In the genomic region with DNA sequence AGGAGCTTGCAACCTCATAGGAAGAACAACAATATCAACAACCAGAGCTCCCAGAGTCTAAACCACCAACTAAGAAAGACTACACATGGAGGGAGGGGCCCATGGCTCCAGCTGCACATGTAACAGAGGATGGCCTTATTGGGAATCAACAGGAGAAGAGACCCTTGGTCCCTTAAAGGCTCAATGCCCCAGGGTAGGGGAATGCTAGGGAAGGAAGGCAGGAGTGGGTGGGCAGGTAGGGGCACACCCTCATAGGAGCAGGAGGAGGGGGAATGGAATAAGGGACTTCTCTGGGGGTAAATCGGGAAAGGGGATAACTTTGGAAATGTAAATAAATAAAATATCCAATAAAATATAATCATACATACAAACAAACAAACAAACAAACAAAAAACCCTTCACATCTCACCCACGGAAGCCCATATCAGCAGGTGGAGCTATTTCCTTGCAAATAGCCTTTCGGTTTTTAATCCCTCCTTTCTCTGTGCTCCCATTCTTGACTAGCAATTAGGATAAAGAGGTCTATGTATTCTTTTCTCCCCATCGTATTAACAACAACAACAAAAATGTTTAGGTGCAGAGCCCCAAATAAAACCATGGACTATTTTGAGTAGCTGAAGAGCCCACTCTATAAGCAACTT, we compare ENCODE assay signal across 8 mouse cellular contexts. TPM values are rescaled to one million over a fixed set of nuclear protein-coding genes. Genes with fewer than 3 reads are reported as not detected.
DNase-seq lines count a peak whose midpoint lies in the region; ATAC-seq lines count a peak whose summit lies in the region.

No protein-coding gene starts in this region.

- peak; percentile 62 for DNase-seq in gastrocnemius, adult 18-20 months (ENCODE audit: low spot score)
- DNase-seq in gastrocnemius, postnatal 36 days, result no peak
- peak; percentile 25 for DNase-seq in 3134 (ENCODE audit: extremely low read depth, insufficient read length, low spot score)
- DNase-seq in cerebellum, postnatal 10 days, result peak; percentile 72 to 81
- peak; percentile 79 for DNase-seq in midbrain, embryonic 14.5 days
- DNase-seq in natural killer cell, adult 2 months (ENCODE audit: low spot score in 2 of 2), result no peak

- no peak overlapping the region for H3K9ac ChIP-seq in hindbrain, embryonic 16.5 days (ENCODE audit: low read depth, low read length)
- no peak overlapping the region for H3K9ac ChIP-seq in midbrain, embryonic 14.5 days (replicated peaks; ENCODE audit: low read length)

- H3K27ac ChIP-seq in hindbrain, embryonic 16.5 days (ENCODE audit: low read depth, low read length), result no peak overlapping the region
- H3K27ac ChIP-seq in midbrain, embryonic 14.5 days (replicated peaks; ENCODE audit: low read depth, low read length), result no peak overlapping the region

- ATAC-seq in hindbrain, embryonic 16.5 days, result peak; percentile 60
- ATAC-seq in midbrain, embryonic 14.5 days (ENCODE audit: low FRiP score, low TSS enrichment), result no peak; the same call in 1 of the 2 replicates
- ATAC-seq in monocyte, adult 5-6 weeks (replicated peaks; ENCODE audit: insufficient number of reproducible peaks, low FRiP score, low TSS enrichment, poor library complexity, severe bottlenecking), result no peak

- H3K4me2 ChIP-seq in hindbrain, embryonic 16.5 days (ENCODE audit: low read length), result no peak overlapping the region
- H3K4me2 ChIP-seq in midbrain, embryonic 14.5 days (ENCODE audit: low read length), result no peak overlapping the region

- H3K4me1 ChIP-seq in hindbrain, embryonic 16.5 days (ENCODE audit: control insufficient read depth, insufficient read depth, low read depth, low read length), result peaks cover 4% of the 10 kb centered on the region; the same call in 1 of the 2 replicates
- H3K4me1 ChIP-seq in midbrain, embryonic 14.5 days (ENCODE audit: control insufficient read depth, insufficient read depth, low read length), result peaks cover 4% of the 10 kb centered on the region

- no peak overlapping the region for H3K4me3 ChIP-seq in hindbrain, embryonic 16.5 days (ENCODE audit: low read length)
- H3K4me3 ChIP-seq in midbrain, embryonic 14.5 days (replicated peaks; ENCODE audit: low read depth, low read length), result no peak overlapping the region

- H3K9me3 ChIP-seq in hindbrain, embryonic 16.5 days (ENCODE audit: control insufficient read depth, low read length), result no peaks in the 10 kb centered on the region
- no peaks in the 10 kb centered on the region for H3K9me3 ChIP-seq in midbrain, embryonic 14.5 days (ENCODE audit: control insufficient read depth, low read length)

- 50% methylated on average over 4 of the region's 4 CpGs for WGBS in hindbrain, embryonic 16.5 days
- 47% methylated on average over 4 of the region's 4 CpGs for WGBS in midbrain, embryonic 14.5 days

- no peaks in the 10 kb centered on the region for H3K27me3 ChIP-seq in hindbrain, embryonic 16.5 days (replicated peaks; ENCODE audit: control insufficient read depth, insufficient read depth, low read length)
- H3K27me3 ChIP-seq in midbrain, embryonic 14.5 days (ENCODE audit: control insufficient read depth, insufficient read depth, low read length), result no peaks in the 10 kb centered on the region

- no peaks in the 10 kb centered on the region for H3K36me3 ChIP-seq in hindbrain, embryonic 16.5 days (ENCODE audit: control insufficient read depth, insufficient read depth, low read length)
- no peaks in the 10 kb centered on the region for H3K36me3 ChIP-seq in midbrain, embryonic 14.5 days (ENCODE audit: control insufficient read depth, insufficient read depth, low read length)

- intact Hi-C loops in gastrocnemius, postnatal 36 days (cut with DNase I), result loop anchor here (1.0 to 5.0 kb wide), 3 partner anchors 192 to 416 kb away; partner anchors contain the start of gene Frmd6

RNA-seq across cellular contexts. Expression of gene Tmx1, which starts 42.5 kb away (rescaled TPM):
- total RNA-seq in gastrocnemius, adult 18-20 months (2021), result 10 to 100 TPM; 10.9 to 11.1 TPM
- 1 to 10 TPM; 8.1 to 8.9 TPM for total RNA-seq in gastrocnemius, postnatal 36 days (2021)
- 148 and 153 TPM in 2 replicates for polyA plus RNA-seq in hindbrain, embryonic 16.5 days (2015; fragmentation: Nextera tagmentation; extraction: Ambion mirVana)
- polyA plus RNA-seq in midbrain, embryonic 14.5 days (2014; fragmentation: Nextera tagmentation; extraction: Ambion mirVana), result 99.5 and 99.6 TPM in 2 replicates
- 91.8 to 94.8 TPM (median 93.6 TPM) in 3 replicates for total RNA-seq in monocyte, adult 5-6 weeks (2017)

Comparison
In these comparisons a context has a peak if more than half of its experiments do, and no peak if none do; other contexts are left out.
1. DNase-seq: peak in gastrocnemius, adult 18-20 months (single experiment), 3134 (single experiment), cerebellum, postnatal 10 days (2 of 2) and midbrain, embryonic 14.5 days (single experiment); none in gastrocnemius, postnatal 36 days (0 of 2) and natural killer cell, adult 2 months (0 of 2).